ENCODE assay signal across 8 mouse cellular contexts in genomic region chr19:3321617-3322016, GRCm38 (mm10). TPM values are rescaled to one million over a fixed set of nuclear protein-coding genes. Genes with fewer than 3 reads are reported as not detected.
A peak's percentile ranks its signal among the peaks of the same experiment; 100 is the strongest.
DNase-seq lines count a peak whose midpoint lies in the region; ATAC-seq lines count a peak whose summit lies in the region.

No protein-coding gene starts in this region.

- H3K4me2 ChIP-seq in intestine, embryonic 15.5 days (replicated peaks): peak overlapping the region; percentile 97
- peak overlapping the region; percentile 95 for H3K4me2 ChIP-seq in liver, embryonic 15.5 days

- peak; percentile 51 for ATAC-seq in granulocyte monocyte progenitor cell, adult 5-6 weeks (replicated peaks; ENCODE audit: poor library complexity, severe bottlenecking)
- ATAC-seq in intestine, embryonic 15.5 days: peak; percentile 21
- no peak for ATAC-seq in liver, embryonic 15.5 days (ENCODE audit: insufficient read depth)

- DNase-seq in layer of hippocampus, adult 11-12 months (ENCODE audit: low spot score): peak; percentile 24
- DNase-seq in layer of hippocampus, postnatal 36 days: no peak
- peak; percentile 7 for DNase-seq in T-cell, adult 2 months (ENCODE audit: low spot score)
- peak; percentile 59 for DNase-seq in ovary, postnatal 14 days (ENCODE audit: low spot score)
- no peak for DNase-seq in layer of hippocampus, adult 18-20 months (ENCODE audit: low spot score in 2 of 2)

- peaks cover 48% of the 10 kb centered on the region for H3K4me1 ChIP-seq in intestine, embryonic 15.5 days (replicated peaks)
- peaks cover 69% of the 10 kb centered on the region for H3K4me1 ChIP-seq in liver, embryonic 15.5 days (replicated peaks)

- H3K27ac ChIP-seq in intestine, embryonic 15.5 days: peak overlapping the region; percentile 62; the same call in 1 of the 2 replicates
- H3K27ac ChIP-seq in liver, embryonic 15.5 days (replicated peaks): 0 out of 2 replicates have a peak overlapping the region, but pooled peaks have one; percentile 3

- no peak overlapping the region for H3K9ac ChIP-seq in intestine, embryonic 15.5 days
- peak overlapping the region; percentile 61; the same call in 1 of the 2 replicates for H3K9ac ChIP-seq in liver, embryonic 15.5 days

- no peaks in the 10 kb centered on the region for H3K36me3 ChIP-seq in intestine, embryonic 15.5 days
- H3K36me3 ChIP-seq in liver, embryonic 15.5 days (replicated peaks): no peaks in the 10 kb centered on the region

- WGBS in intestine, embryonic 15.5 days: 9% methylated on average over 11 of the region's 11 CpGs
- WGBS in liver, embryonic 15.5 days (ENCODE audit: insufficient replicate concordance): 5% methylated on average over 11 of the region's 11 CpGs

- H3K9me3 ChIP-seq in intestine, embryonic 15.5 days: no peaks in the 10 kb centered on the region
- H3K9me3 ChIP-seq in liver, embryonic 15.5 days (replicated peaks): no peaks in the 10 kb centered on the region

- peak overlapping the region; percentile 63; the same call in 1 of the 2 replicates for H3K4me3 ChIP-seq in intestine, embryonic 15.5 days (replicated peaks)
- peak overlapping the region; percentile 63 for H3K4me3 ChIP-seq in liver, embryonic 15.5 days (replicated peaks)

- no peaks in the 10 kb centered on the region for H3K27me3 ChIP-seq in intestine, embryonic 15.5 days (replicated peaks)
- no peaks in the 10 kb centered on the region for H3K27me3 ChIP-seq in liver, embryonic 15.5 days

RNA-seq across cellular contexts. Expression of gene Cpt1a, which starts 0.5 kb away (rescaled TPM):
- 10 to 100 TPM; 20.5 to 23.3 TPM for total RNA-seq in layer of hippocampus, postnatal 36 days (2021)
- total RNA-seq in granulocyte monocyte progenitor cell, adult 5-6 weeks (2014; fragmentation: Nextera tagmentation): 49.3 and 54.8 TPM in 2 replicates
- total RNA-seq in granulocyte monocyte progenitor cell, adult 5-6 weeks (2017): 31.6 and 36.8 TPM in 2 replicates
- polyA plus RNA-seq in intestine, embryonic 15.5 days (2015; fragmentation: Nextera tagmentation; extraction: Ambion mirVana): 30.8 and 31.8 TPM in 2 replicates
- 5.8 and 6.8 TPM in 2 replicates for polyA plus RNA-seq in liver, embryonic 15.5 days (2015; fragmentation: Nextera tagmentation; extraction: Ambion mirVana)
- 10 to 100 TPM; 24.3 to 24.7 TPM for total RNA-seq in layer of hippocampus, adult 18-20 months (2021)

RNA-seq across cellular contexts. Expression of gene Ighmbp2, which starts 38.8 kb away (rescaled TPM):
- 10 to 100 TPM in 1 of 2 experiments, 1 to 10 TPM in 1; 9.0 to 10.2 TPM for total RNA-seq in layer of hippocampus, postnatal 36 days (2021)
- 2.9 and 6.4 TPM in 2 replicates for total RNA-seq in granulocyte monocyte progenitor cell, adult 5-6 weeks (2014; fragmentation: Nextera tagmentation)
- total RNA-seq in granulocyte monocyte progenitor cell, adult 5-6 weeks (2017): 4.8 and 6.8 TPM in 2 replicates
- polyA plus RNA-seq in intestine, embryonic 15.5 days (2015; fragmentation: Nextera tagmentation; extraction: Ambion mirVana): 7.7 and 8.8 TPM in 2 replicates
- polyA plus RNA-seq in liver, embryonic 15.5 days (2015; fragmentation: Nextera tagmentation; extraction: Ambion mirVana): 2.4 and 2.5 TPM in 2 replicates
- 10 to 100 TPM in 1 of 2 experiments, 1 to 10 TPM in 1; 9.8 to 10.6 TPM for total RNA-seq in layer of hippocampus, adult 18-20 months (2021)

RNA-seq across cellular contexts. Expression of gene Mrpl21, which starts 38.9 kb away (rescaled TPM):
- total RNA-seq in layer of hippocampus, postnatal 36 days (2021): 10 to 100 TPM; 50.8 to 52.3 TPM
- 72.9 and 97.5 TPM in 2 replicates for total RNA-seq in granulocyte monocyte progenitor cell, adult 5-6 weeks (2014; fragmentation: Nextera tagmentation)
- total RNA-seq in granulocyte monocyte progenitor cell, adult 5-6 weeks (2017): 91.3 and 123 TPM in 2 replicates
- 127 and 138 TPM in 2 replicates for polyA plus RNA-seq in intestine, embryonic 15.5 days (2015; fragmentation: Nextera tagmentation; extraction: Ambion mirVana)
- polyA plus RNA-seq in liver, embryonic 15.5 days (2015; fragmentation: Nextera tagmentation; extraction: Ambion mirVana): 47.8 and 52.7 TPM in 2 replicates
- 10 to 100 TPM; 47.2 to 58.4 TPM for total RNA-seq in layer of hippocampus, adult 18-20 months (2021)

Comparison
In these comparisons a context has a peak if more than half of its experiments do, and no peak if none do; other contexts are left out.
1. DNase-seq: peak in layer of hippocampus, adult 11-12 months (single experiment), T-cell, adult 2 months (single experiment) and ovary, postnatal 14 days (single experiment); none in layer of hippocampus, postnatal 36 days (0 of 2) and layer of hippocampus, adult 18-20 months (0 of 2).